16 mouse cellular contexts compared by ENCODE assay signal in genomic region chr6:12784918-12785618, GRCm38 (mm10). TPM values are rescaled to one million over a fixed set of nuclear protein-coding genes. Genes with fewer than 3 reads are reported as not detected.
A peak's percentile ranks its signal among the peaks of the same experiment; 100 is the strongest.
DNase-seq lines count a peak whose midpoint lies in the region; ATAC-seq and TF ChIP-seq lines count a peak whose summit lies in the region.
"Had no signal": no experiment of that assay in that cellular context is flagged by ENCODE, and none has a peak within 500 bp of the region (broad histone marks: within the 10 kb centered on the region; RNA-seq: fewer than 3 reads in every experiment).

No protein-coding gene starts in this region.

- H3K4me2 ChIP-seq in limb, embryonic 14.5 days (replicated peaks; ENCODE audit: low read depth, low read length, severe bottlenecking): no peak overlapping the region
- H3K4me2 ChIP-seq: liver, embryonic 15.5 days had no signal

- H3K27me3 ChIP-seq in limb, embryonic 14.5 days (ENCODE audit: control insufficient read depth, insufficient read depth, low read length): no peaks in the 10 kb centered on the region
- H3K27me3 ChIP-seq: CH12.LX; liver, embryonic 15.5 days; Patski had no signal

- DNase-seq in embryo, embryonic 10 days (ENCODE audit: low spot score): peak; percentile 6
- DNase-seq in embryo, embryonic 9.5 days (ENCODE audit: extremely low spot score): no peak
- peak; percentile 41 for DNase-seq in retina, embryonic 14.5 days (ENCODE audit: low spot score)
- DNase-seq in retina, postnatal 1 day: no peak
- DNase-seq in limb, embryonic 14.5 days (ENCODE audit: low spot score): peak; percentile 7
- DNase-seq in cerebellum, postnatal 25 days: no peak
- no peak for DNase-seq in gastrocnemius, postnatal 36 days
- DNase-seq in gastrocnemius, postnatal 10 days: no peak
- DNase-seq: cerebellum, adult 8-10 months; heart, adult 11 months; kidney, postnatal 10 days; thymus, postnatal 4 days had no signal

- no peak overlapping the region for H3K4me3 ChIP-seq in limb, embryonic 14.5 days (replicated peaks; ENCODE audit: low read length)
- H3K4me3 ChIP-seq: liver, embryonic 15.5 days had no signal

- H3K27ac ChIP-seq in limb, embryonic 14.5 days (replicated peaks; ENCODE audit: low read depth, low read length): no peak overlapping the region
- H3K27ac ChIP-seq: liver, embryonic 15.5 days had no signal

- no peaks in the 10 kb centered on the region for H3K9me3 ChIP-seq in limb, embryonic 14.5 days (ENCODE audit: control insufficient read depth, low read length)
- H3K9me3 ChIP-seq: liver, embryonic 15.5 days had no signal

- H3K4me1 ChIP-seq in limb, embryonic 14.5 days (ENCODE audit: control insufficient read depth, insufficient read depth, low read length): no peaks in the 10 kb centered on the region
- H3K4me1 ChIP-seq: liver, embryonic 15.5 days had no signal

- 68% methylated on average over 8 of the region's 8 CpGs for WGBS in limb, embryonic 14.5 days

- no peak for TF ChIP-seq POLR2A in limb, embryonic 14.5 days (IDR thresholded peaks at IDR 0.05; ENCODE audit: borderline replicate concordance, extremely low read depth, insufficient read depth, insufficient read length)

- no peaks in the 10 kb centered on the region for H3K36me3 ChIP-seq in limb, embryonic 14.5 days (ENCODE audit: control insufficient read depth, insufficient read depth, low read length)
- H3K36me3 ChIP-seq: liver, embryonic 15.5 days had no signal

- intact Hi-C loops in gastrocnemius, postnatal 36 days (cut with DNase I): no loop called here

- no peak for ATAC-seq in limb, embryonic 14.5 days (ENCODE audit: low FRiP score, low read depth)
- ATAC-seq: Patski had no signal

- H3K9ac ChIP-seq in limb, embryonic 14.5 days (ENCODE audit: low read depth, low read length, severe bottlenecking): no peak overlapping the region
- H3K9ac ChIP-seq: liver, embryonic 15.5 days had no signal

RNA-seq across cellular contexts. Expression of gene Thsd7a, which starts 35.9 kb away (rescaled TPM):
- polyA plus RNA-seq in limb, embryonic 14.5 days (2012; rRNA removed): 2.7 and 3.0 TPM in 2 replicates
- polyA plus RNA-seq in limb, embryonic 14.5 days (2014; fragmentation: Nextera tagmentation; extraction: Ambion mirVana): 5.5 and 5.8 TPM in 2 replicates
- 1 to 10 TPM; 1.8 to 2.2 TPM for total RNA-seq in gastrocnemius, postnatal 36 days (2021)
- total RNA-seq in gastrocnemius, postnatal 10 days (2021): 1 to 10 TPM; 4.0 to 4.2 TPM
- total RNA-seq: monocyte, adult 5-6 weeks had no signal

Comparison
In these comparisons a context has a peak if more than half of its experiments do, and no peak if none do; other contexts are left out.
1. DNase-seq: peak in embryo, embryonic 10 days (single experiment), retina, embryonic 14.5 days (single experiment) and limb, embryonic 14.5 days (single experiment); none in embryo, embryonic 9.5 days (single experiment), retina, postnatal 1 day (single experiment), cerebellum, postnatal 25 days (0 of 2), gastrocnemius, postnatal 36 days (0 of 2) and gastrocnemius, postnatal 10 days (single experiment).